In the genomic region with DNA sequence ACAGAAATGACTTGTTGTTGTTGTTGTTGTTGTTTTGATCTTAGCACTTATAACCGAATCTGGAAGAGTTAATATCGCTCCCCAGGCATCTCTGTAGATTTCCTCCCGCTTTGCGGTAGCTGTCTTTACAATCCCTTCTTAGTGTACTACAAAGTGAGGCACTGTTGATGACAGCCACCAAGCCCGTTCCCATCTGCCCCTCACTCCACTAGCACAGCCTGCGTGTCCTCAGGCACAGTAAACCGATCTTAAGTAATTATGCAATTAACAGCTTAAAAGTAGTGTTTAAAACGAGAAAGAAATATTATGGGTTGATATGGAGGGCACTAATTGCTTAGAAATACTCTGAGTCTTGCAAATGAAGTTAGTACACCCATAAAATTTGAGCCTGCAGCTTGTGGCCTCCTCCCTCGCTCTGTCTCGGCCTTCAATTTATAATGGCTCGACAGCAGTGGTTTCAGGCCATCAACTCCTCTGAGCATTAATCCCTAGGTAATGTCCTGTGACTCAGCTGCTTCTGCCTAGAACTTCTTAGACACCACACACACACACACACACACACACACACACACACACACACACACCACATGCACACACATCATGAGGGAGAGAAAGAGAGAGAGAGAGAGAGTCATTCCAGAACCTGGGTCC, we compare ENCODE assay signal across 16 mouse cellular contexts.
"Had no signal": no experiment of that assay in that cellular context is flagged by ENCODE, and none has a peak within 500 bp of the region (broad histone marks: within the 10 kb centered on the region; RNA-seq: fewer than 3 reads in every experiment).

No protein-coding gene starts in this region.

- H3K4me1 ChIP-seq: limb, embryonic 15.5 days; midbrain, embryonic 10.5 days; stomach, embryonic 15.5 days had no signal

- DNase-seq: kidney, adult 2 months; kidney, postnatal 14 days; layer of hippocampus, adult 9-11 months; layer of hippocampus, postnatal 36 days; lung, embryonic 14.5 days; lung, postnatal 10 days; lung, postnatal 4 days; midbrain, embryonic 14.5 days; right cerebral cortex, postnatal 14 days; thymus, adult 2 months; thymus, postnatal 25 days had no signal

- H3K27ac ChIP-seq: limb, embryonic 15.5 days; liver, embryonic 12.5 days; midbrain, embryonic 10.5 days; stomach, embryonic 15.5 days had no signal

- H3K9ac ChIP-seq: limb, embryonic 15.5 days; liver, embryonic 12.5 days; lung, embryonic 14.5 days; stomach, embryonic 15.5 days had no signal

- H3K27me3 ChIP-seq: limb, embryonic 15.5 days; liver, embryonic 12.5 days; stomach, embryonic 15.5 days had no signal

- ATAC-seq: liver, embryonic 12.5 days had no signal

- H3K4me3 ChIP-seq: limb, embryonic 15.5 days; liver, embryonic 12.5 days; midbrain, embryonic 10.5 days; myocyte; stomach, embryonic 15.5 days had no signal

- H3K36me3 ChIP-seq: limb, embryonic 15.5 days; liver, embryonic 12.5 days; midbrain, embryonic 10.5 days; stomach, embryonic 15.5 days had no signal

- H3K9me3 ChIP-seq: limb, embryonic 15.5 days; liver, embryonic 12.5 days; midbrain, embryonic 10.5 days; stomach, embryonic 15.5 days had no signal

- H3K4me2 ChIP-seq: limb, embryonic 15.5 days; liver, embryonic 12.5 days; lung, embryonic 14.5 days; stomach, embryonic 15.5 days had no signal
